Mouse (Mus musculus) monocyte, adult 59 days (primary cell): ENCODE measurements around the gene Fam243. TPM values are rescaled to one million over a fixed set of nuclear protein-coding genes. Genes with fewer than 3 reads are reported as not detected.

Source experiments
- total RNA-seq, 2 experiments: library from RNA; stranded (reverse); gene quantifications; one replicate each; pipeline ENCODE4 v1.2.4; 2023

Gene Fam243
- total RNA-seq, result not detected

DNA sequence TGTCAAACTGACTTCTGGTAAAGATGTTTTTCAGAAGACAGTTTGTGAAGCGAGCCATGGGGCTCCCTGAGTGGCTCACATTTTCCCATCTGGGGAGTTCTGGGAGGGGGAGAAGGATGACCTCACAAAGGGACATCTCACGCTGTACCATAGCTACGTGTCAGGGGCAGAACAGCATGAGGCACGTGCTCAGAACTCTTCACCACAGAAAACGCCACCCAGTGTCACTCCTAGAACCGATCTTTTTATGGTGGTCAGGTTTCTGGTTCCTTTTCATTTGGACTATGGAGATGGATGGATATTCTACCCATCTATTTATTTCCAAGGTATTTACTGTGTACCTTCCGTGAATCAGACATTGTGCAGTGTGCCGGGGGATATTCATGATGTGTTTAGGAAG is at the start of gene Fam243:
Gene Fam243, minus strand, starts transcription at position 101 of the 400 bp plus-strand sequence.

DNA sequence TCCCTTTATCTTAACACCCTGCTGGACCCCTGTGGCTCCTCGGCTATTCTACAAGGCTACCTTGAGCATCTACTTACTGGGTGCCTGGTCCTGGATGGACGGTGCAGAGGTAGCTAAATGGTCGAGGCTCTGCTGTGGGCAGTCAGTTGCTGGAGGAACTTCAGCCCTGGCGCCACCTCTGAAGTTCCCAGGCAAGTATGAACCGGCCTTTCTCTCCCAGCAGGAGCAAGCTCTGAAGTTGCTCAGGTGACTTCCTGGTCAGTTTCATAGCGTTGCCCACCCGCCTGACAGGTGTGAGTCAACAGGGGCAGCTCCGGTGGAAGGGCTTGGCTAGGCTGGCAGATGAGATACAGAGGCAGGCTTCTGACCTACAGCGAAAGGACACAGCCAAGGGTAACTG is 38.0 kb upstream of the Fam243 start, which contains the start of gene Kcne1:
Gene Kcne1, minus strand, starts transcription at position 240 of the 400 bp plus-strand sequence.

DNA sequence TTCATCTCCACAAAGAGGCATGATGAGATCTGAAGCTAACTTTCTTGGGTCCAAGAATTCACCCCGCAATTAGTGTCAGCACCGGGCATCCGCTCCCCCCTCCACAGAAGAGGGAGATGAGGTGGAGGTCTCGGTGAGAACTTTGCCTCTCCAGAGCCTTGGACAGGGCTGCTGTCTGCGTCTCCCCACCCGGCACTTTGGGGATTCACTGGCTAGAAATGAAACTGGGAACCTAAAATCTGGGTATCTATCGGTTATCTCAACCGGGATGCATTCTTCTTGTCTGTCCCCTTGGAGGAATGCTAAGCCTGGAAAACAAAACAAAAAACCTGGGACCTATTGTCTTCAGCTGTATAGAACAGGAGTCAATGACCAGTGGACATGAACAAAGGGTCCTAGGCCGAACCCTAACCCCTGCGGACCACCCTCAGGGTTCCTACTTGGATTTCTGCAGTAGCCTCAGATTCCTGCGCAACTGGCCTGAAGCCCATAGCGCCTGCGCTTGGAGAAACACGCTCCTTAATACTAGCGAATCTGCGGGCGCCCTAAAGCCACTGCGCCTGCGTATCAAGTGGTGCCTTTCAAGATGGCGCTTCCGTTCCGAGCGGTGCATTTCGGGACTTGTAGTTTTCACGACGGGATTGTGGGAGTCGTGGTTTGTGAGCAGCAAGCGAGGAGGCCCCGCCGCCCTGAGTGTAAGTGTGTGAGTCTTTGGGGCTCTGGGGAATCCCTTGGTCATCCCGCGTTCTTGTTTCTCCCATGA is 20.4 kb downstream of the Fam243 start, which contains the start of gene Smim11:
Gene Smim11, plus strand, starts transcription at position 638 of the 763 bp plus-strand sequence.

DNA sequence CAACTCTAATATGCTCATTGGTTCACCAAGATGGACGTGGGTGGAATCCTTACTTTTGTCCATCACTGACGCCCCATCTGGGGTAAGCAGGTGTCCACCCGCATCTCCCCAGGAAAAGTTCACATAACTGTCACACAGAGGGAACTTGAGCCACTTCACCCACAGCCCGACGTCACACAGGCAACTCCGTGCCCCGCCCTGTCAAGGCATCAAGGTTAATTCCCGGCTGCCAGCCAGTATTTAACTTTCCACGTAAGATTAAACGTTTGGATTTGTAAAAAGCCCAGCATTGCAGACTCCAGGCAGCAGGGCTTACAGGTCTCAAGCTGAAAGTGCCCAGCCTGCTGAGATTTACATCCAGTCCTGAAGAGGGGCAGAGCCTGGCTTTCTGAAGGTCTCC is 29.1 kb downstream of the Fam243 start, which contains the start of gene Kcne2:
Gene Kcne2, plus strand, starts transcription at position 289 of the 400 bp plus-strand sequence.

Other genes with a start within 250 kb of the Fam243 start
- gene Kcne2, start 29.1 kb downstream of the Fam243 start, total RNA-seq, result not detected
- gene Smim11, start 20.2 kb downstream of the Fam243 start, total RNA-seq, result 10 to 100 TPM; 22.1 to 26.8 TPM
- gene Kcne1, start 38.0 kb upstream of the Fam243 start, total RNA-seq, result not detected
- gene Rcan1, start 149.4 kb upstream of the Fam243 start, total RNA-seq, result 10 to 100 TPM; 22.0 to 22.1 TPM
- gene Clic6, start 164.3 kb upstream of the Fam243 start, total RNA-seq, result not detected